Mouse (Mus musculus) hindbrain, embryonic 10.5 days (tissue): ENCODE measurements at regions not wholly inside any gene's neighbourhood (a gene's known extent, or its start where the extent isn't known, plus 50 kb on each side); places are given as distances from the start of the nearest gene placed in this dataset.

ENCODE experiments used
- DNase-seq: peaks from one replicate; pipeline ENCODE4 v3.0.0-alpha.2; 2017; ENCODE audit warnings: low spot score
- H3K27ac ChIP-seq: fragments of 300-500 bp; sonication (generic); 2 replicates; pipeline ENCODE4 v1.5.1; 2016; ENCODE audit warnings: mild to moderate bottlenecking, moderate library complexity
- H3K27me3 ChIP-seq: fragments of 300-500 bp; sonication (generic); 2 replicates; pipeline ENCODE4 v1.6.1; 2016; ENCODE audit warnings: mild to moderate bottlenecking; ENCODE audit not compliant: poor library complexity, insufficient read depth, severe bottlenecking
- H3K36me3 ChIP-seq: fragments of 300-500 bp; sonication (generic); 2 replicates; pipeline ENCODE4 v1.6.1; 2016; ENCODE audit warnings: mild to moderate bottlenecking, moderate library complexity
- H3K4me1 ChIP-seq: fragments of 300-500 bp; sonication (generic); replicated peaks from 2 replicates; pipeline ENCODE4 v1.6.1; 2016; ENCODE audit warnings: mild to moderate bottlenecking
- H3K4me3 ChIP-seq: fragments of 300-500 bp; sonication (generic); 2 replicates; pipeline ENCODE4 v1.5.1; 2016; ENCODE audit warnings: mild to moderate bottlenecking, moderate library complexity
- H3K9me3 ChIP-seq: fragments of 300-500 bp; sonication (generic); 2 replicates; pipeline ENCODE4 v1.6.1; 2016; ENCODE audit warnings: mild to moderate bottlenecking, moderate library complexity
- WGBS: fragments of 180-500 bp; shearing (Covaris S2); methylation state at CpG from one replicate; pipeline ENCODE4 v1.1.7; 2016; 5-methylcytosine and 5-hydroxymethylcytosine counted together

DNA sequence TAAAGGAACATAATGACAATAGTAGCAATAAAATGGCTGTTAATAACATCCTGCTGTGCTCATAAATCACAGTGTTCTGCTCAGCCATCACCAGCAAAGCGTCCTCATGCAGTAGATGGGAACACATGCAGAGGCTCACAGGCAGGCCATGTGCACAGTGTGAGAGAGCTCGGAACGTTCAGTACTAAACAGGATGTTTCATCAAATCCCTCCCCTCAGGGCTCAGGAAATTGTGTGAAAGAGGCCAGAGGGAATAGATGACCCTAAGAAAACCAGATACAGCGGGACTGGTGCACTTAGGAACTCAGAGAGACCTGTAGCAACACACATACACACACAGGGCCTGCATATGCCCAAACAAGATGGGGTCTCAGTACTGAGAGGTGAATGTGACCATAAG lies 256.1 kb upstream of the Zpld1 start:
- Histone ChIP-seq H3K4me1 (peaks cover 15% of the 10 kb centered on the region), H3K4me3 (no peak overlapping the region), H3K36me3 (no peaks in the 10 kb centered on the region), H3K27me3 (no peaks in the 10 kb centered on the region), H3K27ac (no peak overlapping the region), H3K9me3 (no peaks in the 10 kb centered on the region)
- DNase-seq = no peak
- WGBS = 65% methylated on average over 4 of the region's 4 CpGs

DNA sequence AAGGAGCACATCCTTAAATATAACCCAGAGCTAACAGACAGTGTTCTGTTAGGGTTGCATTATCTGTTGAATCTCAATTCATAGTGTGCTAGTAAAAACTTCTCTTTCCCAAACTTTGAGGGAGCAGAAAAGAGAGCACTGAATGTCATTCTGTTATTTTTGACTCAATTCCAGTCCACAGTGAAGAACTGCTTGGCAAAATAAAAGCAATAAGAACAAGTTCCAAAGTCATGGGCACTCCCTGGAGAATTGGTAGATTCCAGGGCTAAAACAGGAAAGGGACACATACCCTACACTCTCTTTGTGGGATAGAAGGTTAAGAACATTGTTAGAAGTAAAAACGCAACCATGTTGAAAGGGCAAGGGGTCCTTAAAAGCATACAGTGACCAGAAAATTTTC lies 253.6 kb upstream of the Zpld1 start:
- Histone ChIP-seq H3K36me3 (no peaks in the 10 kb centered on the region), H3K9me3 (no peaks in the 10 kb centered on the region), H3K4me1 (peaks cover 15% of the 10 kb centered on the region), H3K27ac (no peak overlapping the region), H3K27me3 (no peaks in the 10 kb centered on the region), H3K4me3 (no peak overlapping the region)
- DNase-seq = no peak
- 88% methylated on average over 1 of the region's 1 CpGs for WGBS

GRCm38 (mm10) chr16:55550649-55551312 lies 253.0 kb upstream of the Zpld1 start:
- Histone ChIP-seq H3K27me3 (no peaks in the 10 kb centered on the region), H3K27ac (no peak overlapping the region), H3K9me3 (no peaks in the 10 kb centered on the region), H3K36me3 (no peaks in the 10 kb centered on the region), H3K4me3 (no peak overlapping the region), H3K4me1 (peaks cover 11% of the 10 kb centered on the region)
- no peak for DNase-seq
- 62% methylated on average over 4 of the region's 4 CpGs for WGBS

DNA sequence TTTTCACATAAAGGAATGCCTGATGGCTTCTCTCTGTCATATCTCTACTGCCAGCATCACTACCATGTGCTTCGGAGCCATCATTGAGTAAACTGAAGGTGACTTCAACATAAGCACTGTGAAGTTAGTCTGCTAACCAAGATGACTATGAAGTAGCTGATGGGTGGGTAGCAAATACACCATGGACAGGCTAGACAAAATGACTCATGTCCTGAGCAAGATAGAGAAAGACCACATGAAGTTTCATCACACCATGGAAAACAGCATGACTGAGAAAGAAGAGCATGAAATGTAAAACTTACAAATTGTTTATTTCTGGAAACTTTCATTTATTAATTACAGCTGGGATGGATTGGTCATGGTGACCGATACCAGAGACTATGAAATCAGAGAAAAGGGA lies 249.3 kb upstream of the Zpld1 start:
- 91% methylated on average over 2 of the region's 2 CpGs for WGBS
- DNase-seq = no peak
- no peaks in the 10 kb centered on the region for H3K9me3 ChIP-seq
- H3K4me3 ChIP-seq = no peak overlapping the region
- H3K27ac ChIP-seq = no peak overlapping the region
- H3K4me1 ChIP-seq = peaks cover 8% of the 10 kb centered on the region
- H3K27me3 ChIP-seq = no peaks in the 10 kb centered on the region
- no peaks in the 10 kb centered on the region for H3K36me3 ChIP-seq

GRCm38 (mm10) chr16:55540336-55541015 lies 242.7 kb upstream of the Zpld1 start:
- DNase-seq = no peak
- Histone ChIP-seq H3K27me3 (no peaks in the 10 kb centered on the region), H3K9me3 (no peaks in the 10 kb centered on the region), H3K4me1 (no peaks in the 10 kb centered on the region), H3K36me3 (no peaks in the 10 kb centered on the region), H3K27ac (no peak overlapping the region), H3K4me3 (no peak overlapping the region)
- WGBS = 89% methylated on average over 3 of the region's 3 CpGs

DNA sequence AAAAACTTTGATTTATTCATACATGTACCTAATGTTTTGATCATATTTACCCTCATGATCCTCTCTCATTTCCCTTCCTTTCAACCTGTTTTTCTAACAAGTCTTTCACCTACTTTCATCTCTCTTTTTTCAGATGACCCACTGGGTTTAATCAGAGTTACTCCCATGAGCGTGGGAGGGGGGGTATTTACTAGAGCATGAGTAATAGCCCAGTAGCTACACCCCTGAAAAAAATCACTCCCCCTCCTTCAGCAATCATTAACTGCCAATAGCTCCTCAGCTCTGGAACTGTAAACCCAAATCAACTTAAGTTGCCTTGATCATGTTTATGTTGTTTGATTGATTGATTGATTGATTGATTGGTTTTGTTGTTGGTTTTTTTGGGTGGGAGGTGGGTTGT lies 241.4 kb upstream of the Zpld1 start:
- 83% methylated on average over 1 of the region's 1 CpGs for WGBS
- no peak for DNase-seq
- no peak overlapping the region for H3K27ac ChIP-seq
- H3K4me1 ChIP-seq = no peaks in the 10 kb centered on the region
- no peaks in the 10 kb centered on the region for H3K27me3 ChIP-seq
- H3K36me3 ChIP-seq = no peaks in the 10 kb centered on the region
- no peak overlapping the region for H3K4me3 ChIP-seq
- no peaks in the 10 kb centered on the region for H3K9me3 ChIP-seq

DNA sequence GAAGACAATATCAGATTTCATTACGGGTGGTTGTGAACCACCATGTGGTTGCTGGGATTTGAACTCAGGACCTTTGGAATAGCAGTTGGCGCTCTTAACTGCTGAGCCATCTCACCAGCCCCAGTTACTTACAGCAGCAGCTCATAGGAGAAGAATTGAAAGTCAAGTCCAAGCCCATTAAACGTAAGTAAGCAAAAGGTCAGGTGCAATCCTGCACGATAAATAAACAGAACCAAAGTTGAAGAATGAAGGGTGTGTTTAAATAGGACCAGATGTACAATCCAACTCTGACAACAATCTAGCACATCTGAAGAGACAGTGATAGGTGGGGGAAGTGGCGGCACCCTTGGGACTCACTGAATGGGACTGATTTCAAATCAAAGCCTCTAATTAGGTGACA lies 239.8 kb upstream of the Zpld1 start:
- WGBS = 89% methylated on average over 5 of the region's 5 CpGs
- H3K27ac ChIP-seq = no peak overlapping the region
- no peaks in the 10 kb centered on the region for H3K4me1 ChIP-seq
- DNase-seq = no peak
- H3K36me3 ChIP-seq = no peaks in the 10 kb centered on the region
- H3K9me3 ChIP-seq = no peaks in the 10 kb centered on the region
- H3K27me3 ChIP-seq = no peaks in the 10 kb centered on the region
- H3K4me3 ChIP-seq = no peak overlapping the region

DNA sequence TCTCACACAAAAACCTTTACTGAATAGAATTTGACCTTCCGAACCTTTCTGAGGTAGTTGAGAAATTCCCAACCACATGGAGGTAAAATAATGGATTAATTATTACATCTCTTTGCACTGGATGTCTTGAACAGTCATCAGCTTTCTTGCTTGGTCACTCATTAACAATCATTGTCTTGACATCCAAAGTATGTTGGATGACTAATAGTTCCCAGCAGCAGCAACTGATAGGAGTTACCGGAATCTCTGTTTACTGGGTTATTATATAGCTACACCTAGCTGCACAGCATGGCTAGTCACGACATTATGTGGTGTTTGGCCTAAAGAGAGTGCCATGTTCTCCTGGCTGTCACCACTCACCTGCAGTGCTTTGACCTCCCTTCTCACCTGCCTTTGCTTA lies 234.9 kb upstream of the Zpld1 start:
- Histone ChIP-seq H3K27ac (no peak overlapping the region), H3K9me3 (no peaks in the 10 kb centered on the region), H3K27me3 (no peaks in the 10 kb centered on the region), H3K36me3 (no peaks in the 10 kb centered on the region), H3K4me1 (no peaks in the 10 kb centered on the region), H3K4me3 (no peak overlapping the region)
- no peak for DNase-seq
- 86% methylated on average over 3 of the region's 3 CpGs for WGBS

- no peaks in the 10 kb centered on the region for H3K9me3 ChIP-seq
- no peaks in the 10 kb centered on the region for H3K4me1 ChIP-seq
- no peaks in the 10 kb centered on the region for H3K27me3 ChIP-seq
- DNase-seq = no peak
- no peak overlapping the region for H3K4me3 ChIP-seq
- H3K27ac ChIP-seq = no peak overlapping the region
- H3K36me3 ChIP-seq = no peaks in the 10 kb centered on the region
Measured at GRCm38 (mm10) chr16:55530844-55531243, 233.1 kb upstream of the Zpld1 start.

DNA sequence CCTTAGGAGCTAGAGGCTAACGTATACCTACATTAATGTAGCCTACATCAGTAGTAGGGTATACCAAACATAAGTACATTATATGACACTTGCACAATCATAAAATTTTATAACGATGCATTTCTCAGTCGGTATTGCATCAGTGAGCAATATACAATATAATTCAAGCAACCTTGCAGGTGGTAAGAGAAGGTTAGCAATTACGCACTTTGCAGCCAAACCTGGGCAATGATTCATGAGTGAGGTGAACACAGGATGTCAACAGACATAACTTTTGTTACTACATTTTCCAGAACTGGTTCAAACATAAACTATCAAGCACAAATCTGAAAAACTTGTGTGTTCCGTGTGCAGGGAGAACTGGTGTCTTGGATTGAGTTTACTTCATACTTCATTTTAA lies 229.9 kb upstream of the Zpld1 start:
- no peaks in the 10 kb centered on the region for H3K27me3 ChIP-seq
- no peaks in the 10 kb centered on the region for H3K4me1 ChIP-seq
- 93% methylated on average over 5 of the region's 5 CpGs for WGBS
- no peaks in the 10 kb centered on the region for H3K9me3 ChIP-seq
- H3K4me3 ChIP-seq = no peak overlapping the region
- DNase-seq = no peak
- no peaks in the 10 kb centered on the region for H3K36me3 ChIP-seq
- H3K27ac ChIP-seq = no peak overlapping the region

- Histone ChIP-seq H3K36me3 (no peaks in the 10 kb centered on the region), H3K4me1 (no peaks in the 10 kb centered on the region), H3K9me3 (no peaks in the 10 kb centered on the region), H3K27me3 (no peaks in the 10 kb centered on the region), H3K27ac (no peak overlapping the region), H3K4me3 (no peak overlapping the region)
- 80% methylated on average over 5 of the region's 5 CpGs for WGBS
- no peak for DNase-seq
Measured at GRCm38 (mm10) chr16:55526230-55526842, 228.6 kb upstream of the Zpld1 start.

GRCm38 (mm10) chr16:55523264-55523663 lies 225.5 kb upstream of the Zpld1 start:
- Histone ChIP-seq H3K9me3 (no peaks in the 10 kb centered on the region), H3K27me3 (no peaks in the 10 kb centered on the region), H3K36me3 (no peaks in the 10 kb centered on the region), H3K4me1 (no peaks in the 10 kb centered on the region), H3K27ac (no peak overlapping the region), H3K4me3 (no peak overlapping the region)
- DNase-seq = no peak
- 89% methylated on average over 1 of the region's 1 CpGs for WGBS

GRCm38 (mm10) chr16:55522283-55522682 lies 224.5 kb upstream of the Zpld1 start:
- 85% methylated on average over 1 of the region's 1 CpGs for WGBS
- DNase-seq = no peak
- no peaks in the 10 kb centered on the region for H3K4me1 ChIP-seq
- no peaks in the 10 kb centered on the region for H3K9me3 ChIP-seq
- H3K27ac ChIP-seq = no peak overlapping the region
- no peaks in the 10 kb centered on the region for H3K27me3 ChIP-seq
- no peak overlapping the region for H3K4me3 ChIP-seq
- H3K36me3 ChIP-seq = no peaks in the 10 kb centered on the region
